7 mouse cellular contexts compared by ENCODE assay signal in genomic region chr13:108315702-108316486, GRCm38 (mm10). TPM values are rescaled to one million over a fixed set of nuclear protein-coding genes. Genes with fewer than 3 reads are reported as not detected.
DNase-seq lines count a peak whose midpoint lies in the region; ATAC-seq lines count a peak whose summit lies in the region.

Gene Depdc1b (plus strand): TSS chr13:108316332.

- H3K27ac ChIP-seq in limb, embryonic 10.5 days = peak within 1 kb of the TSS; percentile 94
- H3K27ac ChIP-seq in midbrain, embryonic 13.5 days = peak within 1 kb of the TSS; percentile 44; the same call in 1 of the 2 replicates

- WGBS in limb, embryonic 10.5 days = under 1% methylated on average over 48 of the region's 48 CpGs
- 1% methylated on average over 48 of the region's 48 CpGs for WGBS in midbrain, embryonic 13.5 days

- H3K27me3 ChIP-seq in limb, embryonic 10.5 days (ENCODE audit: low read depth, poor library complexity, severe bottlenecking) = no peaks in the 10 kb centered on the region
- no peaks in the 10 kb centered on the region for H3K27me3 ChIP-seq in midbrain, embryonic 13.5 days

- H3K36me3 ChIP-seq in limb, embryonic 10.5 days = peaks cover 15% of the 10 kb centered on the region
- H3K36me3 ChIP-seq in midbrain, embryonic 13.5 days = no peaks in the 10 kb centered on the region

- H3K9ac ChIP-seq in midbrain, embryonic 13.5 days (replicated peaks) = peak within 1 kb of the TSS; percentile 79

- peaks cover 20% of the 10 kb centered on the region for H3K4me1 ChIP-seq in limb, embryonic 10.5 days
- H3K4me1 ChIP-seq in midbrain, embryonic 13.5 days (replicated peaks) = peaks cover 19% of the 10 kb centered on the region

- peak within 1 kb of the TSS; percentile 96 for H3K4me2 ChIP-seq in midbrain, embryonic 13.5 days (replicated peaks)

- H3K9me3 ChIP-seq in limb, embryonic 10.5 days (replicated peaks) = no peaks in the 10 kb centered on the region
- no peaks in the 10 kb centered on the region for H3K9me3 ChIP-seq in midbrain, embryonic 13.5 days

- peak within 1 kb of the TSS; percentile 92 for H3K4me3 ChIP-seq in limb, embryonic 10.5 days
- peak within 1 kb of the TSS; percentile 57 for H3K4me3 ChIP-seq in midbrain, embryonic 13.5 days (replicated peaks)

- peak; percentile 88 for ATAC-seq in granulocyte monocyte progenitor cell, adult 5-6 weeks (replicated peaks; ENCODE audit: poor library complexity, severe bottlenecking)
- ATAC-seq in midbrain, embryonic 13.5 days = peak; percentile 97

- DNase-seq in adrenal gland, adult 8-10 months = peak; percentile 94
- peak; percentile 92 for DNase-seq in embryo, embryonic 9.5 days (ENCODE audit: extremely low spot score)
- peak; percentile 96 for DNase-seq in kidney, adult 11 months
- peak; percentile 97 for DNase-seq in limb, embryonic 10.5 days (ENCODE audit: low spot score)
- DNase-seq in spleen, adult 12 weeks (ENCODE audit: low spot score) = peak; percentile 95

RNA-seq across cellular contexts. Expression of gene Depdc1b, which starts in this region (rescaled TPM):
- total RNA-seq in adrenal gland, adult 8-10 months (2022) = under 1 TPM in 3 of 4 experiments, not detected in 1; 0.28 to 0.83 (median 0.31) TPM
- 8.9 and 16.0 TPM in 2 replicates for total RNA-seq in granulocyte monocyte progenitor cell, adult 5-6 weeks (2014; fragmentation: Nextera tagmentation)
- total RNA-seq in granulocyte monocyte progenitor cell, adult 5-6 weeks (2017) = 29.1 and 29.3 TPM in 2 replicates
- 20.9 and 22.0 TPM in 2 replicates for polyA plus RNA-seq in limb, embryonic 10.5 days (2016; fragmentation: Nextera tagmentation; extraction: Ambion mirVana)
- polyA plus RNA-seq in midbrain, embryonic 13.5 days (2015; fragmentation: Nextera tagmentation; extraction: Ambion mirVana) = 5.7 TPM in 2 replicates

Comparison
In these comparisons a context has a peak if more than half of its experiments do, and no peak if none do; other contexts are left out.
1. Peak in every context shown above with its lines: DNase-seq, ATAC-seq, H3K4me3 ChIP-seq and H3K27ac ChIP-seq.
2. RNA of gene Depdc1b (total RNA-seq): 8.9 to 29.3 TPM in granulocyte monocyte progenitor cell, adult 5-6 weeks; 0.28 to 0.83 TPM in adrenal gland, adult 8-10 months; every median in the first group is over 4 times any median in the second.
3. Peak in DNase-seq in adrenal gland, adult 8-10 months; RNA of the gene not detected or under 1 TPM.